9 mouse cellular contexts compared by ENCODE assay signal in genomic region chr16:92827663-92828307, GRCm38 (mm10). TPM values are rescaled to one million over a fixed set of nuclear protein-coding genes. Genes with fewer than 3 reads are reported as not detected.
DNase-seq lines count a peak whose midpoint lies in the region; ATAC-seq and TF ChIP-seq lines count a peak whose summit lies in the region.
"Had no signal": no experiment of that assay in that cellular context is flagged by ENCODE, and none has a peak within 500 bp of the region (broad histone marks: within the 10 kb centered on the region; RNA-seq: fewer than 3 reads in every experiment).

No protein-coding gene starts in this region.

- TF ChIP-seq POLR2A in lung, adult 2 months (IDR thresholded peaks at IDR 0.05; ENCODE audit: borderline replicate concordance, extremely low read depth, low read depth, low read length), result no peak

- H3K4me2 ChIP-seq in forebrain, embryonic 12.5 days, result no peak overlapping the region
- no peak overlapping the region for H3K4me2 ChIP-seq in stomach, postnatal 0 days (replicated peaks; ENCODE audit: low read depth)

- H3K4me3 ChIP-seq in forebrain, embryonic 10.5 days, result no peak overlapping the region
- H3K4me3 ChIP-seq in forebrain, embryonic 12.5 days (replicated peaks), result no peak overlapping the region
- H3K4me3 ChIP-seq in lung, adult 2 months (replicated peaks; ENCODE audit: extremely low read depth, low read depth, low read length), result no peak overlapping the region
- no peak overlapping the region for H3K4me3 ChIP-seq in stomach, postnatal 0 days (ENCODE audit: low read depth, low read length)

- DNase-seq in forebrain, embryonic 10.5 days (ENCODE audit: extremely low spot score, low spot score), result peak; percentile 32
- no peak for DNase-seq in lung, adult 2 months
- DNase-seq in lung, adult 18-20 months, result no peak
- peak; percentile 49 for DNase-seq in embryo, embryonic 10 days (ENCODE audit: low spot score)
- peak; percentile 67 for DNase-seq in stomach, postnatal 0 days (ENCODE audit: low spot score)
- no peak for DNase-seq in cerebellum, postnatal 36 days
- DNase-seq in left cerebral cortex, adult 18-20 months (ENCODE audit: low spot score in 2 of 2), result no peak
- DNase-seq: cerebellum, postnatal 14 days had no signal

- TF ChIP-seq CTCF in lung, adult 2 months (IDR thresholded peaks at IDR 0.05; ENCODE audit: insufficient read depth, low read length), result peak; percentile 24; the same call in 1 of the 2 replicates
- TF ChIP-seq CTCF in stomach, postnatal 0 days (IDR thresholded peaks at IDR 0.05; ENCODE audit: low read depth), result peak; percentile 70

- whole genome bisulfite sequencing in forebrain, embryonic 10.5 days, result 62% methylated on average over 7 of the region's 7 CpGs
- WGBS in forebrain, embryonic 12.5 days, result 53% methylated on average over 7 of the region's 7 CpGs
- WGBS in lung, adult 2 months, result 66% methylated on average over 7 of the region's 7 CpGs
- 53% methylated on average over 7 of the region's 7 CpGs for WGBS in stomach, postnatal 0 days

- H3K36me3 ChIP-seq in forebrain, embryonic 10.5 days (replicated peaks), result no peaks in the 10 kb centered on the region
- H3K36me3 ChIP-seq in forebrain, embryonic 12.5 days (replicated peaks), result no peaks in the 10 kb centered on the region
- H3K36me3 ChIP-seq in stomach, postnatal 0 days (ENCODE audit: control insufficient read depth, insufficient read depth, low read length), result no peaks in the 10 kb centered on the region

- TF ChIP-seq EP300 in stomach, postnatal 0 days (optimal IDR thresholded peaks at IDR 0.05), result no peak

- ATAC-seq in forebrain, embryonic 12.5 days (ENCODE audit: low FRiP score), result no peak
- no peak for ATAC-seq in stomach, postnatal 0 days (ENCODE audit: low FRiP score, low TSS enrichment)

- H3K27ac ChIP-seq in forebrain, embryonic 10.5 days, result peak overlapping the region; percentile 59; the same call in 1 of the 2 replicates
- no peak overlapping the region for H3K27ac ChIP-seq in forebrain, embryonic 12.5 days
- H3K27ac ChIP-seq in stomach, postnatal 0 days (replicated peaks), result no peak overlapping the region

- no peak overlapping the region for H3K9ac ChIP-seq in forebrain, embryonic 12.5 days
- H3K9ac ChIP-seq in stomach, postnatal 0 days (ENCODE audit: low read length), result no peak overlapping the region

- no peaks in the 10 kb centered on the region for H3K9me3 ChIP-seq in forebrain, embryonic 10.5 days
- no peaks in the 10 kb centered on the region for H3K9me3 ChIP-seq in forebrain, embryonic 12.5 days
- H3K9me3 ChIP-seq in stomach, postnatal 0 days (ENCODE audit: control insufficient read depth, low read length), result no peaks in the 10 kb centered on the region

- H3K4me1 ChIP-seq in forebrain, embryonic 10.5 days, result peaks cover 39% of the 10 kb centered on the region
- peaks cover 19% of the 10 kb centered on the region for H3K4me1 ChIP-seq in forebrain, embryonic 12.5 days
- H3K4me1 ChIP-seq in lung, adult 2 months (ENCODE audit: control insufficient read depth, insufficient read depth, low read length), result peaks cover 3% of the 10 kb centered on the region; the same call in 1 of the 2 replicates
- no peaks in the 10 kb centered on the region for H3K4me1 ChIP-seq in stomach, postnatal 0 days (replicated peaks; ENCODE audit: control insufficient read depth, insufficient read depth)

- H3K27me3 ChIP-seq in forebrain, embryonic 10.5 days (ENCODE audit: poor library complexity, severe bottlenecking), result peaks cover 9% of the 10 kb centered on the region; the same call in 1 of the 2 replicates
- no peaks in the 10 kb centered on the region for H3K27me3 ChIP-seq in forebrain, embryonic 12.5 days
- H3K27me3 ChIP-seq in stomach, postnatal 0 days (ENCODE audit: control insufficient read depth, insufficient read depth, low read length), result no peaks in the 10 kb centered on the region

RNA-seq across cellular contexts. Expression of gene Runx1, which starts 1.8 kb away (rescaled TPM):
- 1.4 and 2.3 TPM in 2 replicates for polyA plus RNA-seq in forebrain, embryonic 10.5 days (2016; fragmentation: Nextera tagmentation; extraction: Ambion mirVana)
- 2.3 and 2.7 TPM in 2 replicates for polyA plus RNA-seq in forebrain, embryonic 12.5 days (2016; fragmentation: Nextera tagmentation; extraction: Ambion mirVana)
- polyA plus RNA-seq in lung, adult 2 months (2012; rRNA removed), result 32.5 and 34.0 TPM in 2 replicates
- polyA plus RNA-seq in stomach, postnatal 0 days (2015; fragmentation: Nextera tagmentation; extraction: Ambion mirVana), result 6.4 and 6.5 TPM in 2 replicates
- 1 to 10 TPM; 1.6 to 1.8 TPM for total RNA-seq in left cerebral cortex, adult 18-20 months (2021)

Comparison
In these comparisons a context has a peak if more than half of its experiments do, and no peak if none do; other contexts are left out.
1. DNase-seq: peak in forebrain, embryonic 10.5 days (single experiment), embryo, embryonic 10 days (single experiment) and stomach, postnatal 0 days (single experiment); none in lung, adult 2 months (single experiment), lung, adult 18-20 months (0 of 2), cerebellum, postnatal 36 days (0 of 2) and left cerebral cortex, adult 18-20 months (0 of 2).